Mouse (Mus musculus): Measurements from ENCODE around the gene Cacna1d.

The Cacna1d gene

GRCm38 (mm10) chr14:30255701-30256400 lies 235.4 kb downstream of the Cacna1d start:
- no peak for DNase-seq

GRCm38 (mm10) chr14:30254776-30255175 lies 236.5 kb downstream of the Cacna1d start:
- DNase-seq: no peak

- DNase-seq: no peak
Measured at GRCm38 (mm10) chr14:30252824-30253223, 238.4 kb downstream of the Cacna1d start.

GRCm38 (mm10) chr14:30251351-30251750 lies 239.9 kb downstream of the Cacna1d start:
- no peak for DNase-seq

- DNase-seq: no peak
Measured at GRCm38 (mm10) chr14:30249591-30249990, 241.7 kb downstream of the Cacna1d start.

- no peak for DNase-seq
Measured at GRCm38 (mm10) chr14:30248811-30249210, 242.4 kb downstream of the Cacna1d start.

- DNase-seq: no peak
Measured at GRCm38 (mm10) chr14:30248121-30248520, 243.1 kb downstream of the Cacna1d start.

- DNase-seq: no peak
Measured at GRCm38 (mm10) chr14:30247606-30248005, 243.6 kb downstream of the Cacna1d start.

GRCm38 (mm10) chr14:30244776-30245175 lies 246.5 kb downstream of the Cacna1d start:
- DNase-seq: no peak

GRCm38 (mm10) chr14:30242818-30243205 lies 248.4 kb downstream of the Cacna1d start:
- DNase-seq: peak; percentile 43

- peak; percentile 85 for DNase-seq
Measured at GRCm38 (mm10) chr14:30242166-30242817, 249.0 kb downstream of the Cacna1d start.

- DNase-seq: no peak
Measured at GRCm38 (mm10) chr14:30240916-30241515, 250.2 kb downstream of the Cacna1d start.

- DNase-seq: no peak
Measured at GRCm38 (mm10) chr14:30238807-30239206, 252.4 kb downstream of the Cacna1d start.

- DNase-seq: no peak
Measured at GRCm38 (mm10) chr14:30225161-30225560, 266.1 kb downstream of the Cacna1d start.

GRCm38 (mm10) chr14:30222101-30222500 lies 269.2 kb downstream of the Cacna1d start:
- no peak for DNase-seq

GRCm38 (mm10) chr14:30219851-30220250 lies 271.4 kb downstream of the Cacna1d start:
- DNase-seq: no peak

GRCm38 (mm10) chr14:30218114-30218513 lies 273.1 kb downstream of the Cacna1d start:
- DNase-seq: no peak

GRCm38 (mm10) chr14:30217124-30217523 lies 274.1 kb downstream of the Cacna1d start:
- DNase-seq: no peak

- DNase-seq: no peak
Measured at GRCm38 (mm10) chr14:30208156-30208555, 283.1 kb downstream of the Cacna1d start.

GRCm38 (mm10) chr14:30205821-30206220 lies 285.4 kb downstream of the Cacna1d start:
- no peak for DNase-seq

- no peak for DNase-seq
Measured at GRCm38 (mm10) chr14:30204526-30204925, 286.7 kb downstream of the Cacna1d start.

GRCm38 (mm10) chr14:30200310-30200709 lies 290.9 kb downstream of the Cacna1d start:
- DNase-seq: no peak

- no peak for DNase-seq
Measured at GRCm38 (mm10) chr14:30198882-30199281, 292.4 kb downstream of the Cacna1d start.

GRCm38 (mm10) chr14:30198116-30198515 lies 293.1 kb downstream of the Cacna1d start:
- DNase-seq: no peak

All from liver (tissue).